Mouse (Mus musculus) liver, adult (tissue): ENCODE results near the gene Josd1.

Experiments
- GATA4 ChIP-seq: IDR thresholded peaks from 2 replicates; pipeline ENCODE4 v1.6.1; 2014; ENCODE audit warnings: mild to moderate bottlenecking, low read length; ENCODE audit not compliant: insufficient replicate concordance

Gene Josd1

DNA sequence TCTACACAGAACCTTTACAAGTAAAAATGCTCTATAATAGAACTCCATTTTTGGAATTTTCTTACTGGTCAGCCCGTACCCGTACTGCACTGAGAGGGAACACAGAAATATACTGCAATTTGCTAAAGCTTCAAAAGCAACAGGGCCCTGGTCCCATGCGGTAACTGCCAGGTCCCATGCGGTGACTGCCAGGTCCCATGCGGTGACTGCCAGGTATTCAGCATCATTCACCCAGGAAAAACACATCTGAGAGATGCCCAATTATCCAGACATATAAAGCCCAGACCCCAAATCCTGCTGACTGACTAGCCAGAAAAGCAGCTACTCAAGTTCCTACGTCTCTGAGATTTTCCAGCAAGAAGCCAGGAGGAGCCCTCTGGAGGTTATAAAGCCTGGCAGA, 3.1 kb downstream of the Josd1 start:
- no peak for TF ChIP-seq GATA4

GRCm38 (mm10) chr15:79683707-79684465, 3.8 kb downstream of the Josd1 start:
- TF ChIP-seq GATA4: no peak

DNA sequence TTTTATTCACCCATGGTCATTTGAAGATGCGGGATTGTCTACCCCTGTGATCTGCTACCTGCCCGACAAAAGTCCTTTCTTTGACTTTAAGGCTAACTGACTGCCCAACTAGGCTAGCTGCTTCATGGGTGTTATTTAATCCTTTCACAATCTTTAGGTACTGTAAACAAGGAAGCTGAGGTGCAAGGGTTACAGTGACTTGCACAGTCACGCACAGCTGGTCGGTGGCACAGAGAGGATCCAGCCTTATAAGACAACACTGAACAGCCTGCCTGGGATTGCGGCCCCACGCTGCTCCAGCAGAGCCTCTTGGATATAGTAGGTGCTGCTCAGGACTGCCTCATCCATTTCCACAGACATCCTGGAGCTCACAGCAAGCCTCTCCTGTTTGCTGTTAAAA, 4.6 kb downstream of the Josd1 start:
- no peak for TF ChIP-seq GATA4

DNA sequence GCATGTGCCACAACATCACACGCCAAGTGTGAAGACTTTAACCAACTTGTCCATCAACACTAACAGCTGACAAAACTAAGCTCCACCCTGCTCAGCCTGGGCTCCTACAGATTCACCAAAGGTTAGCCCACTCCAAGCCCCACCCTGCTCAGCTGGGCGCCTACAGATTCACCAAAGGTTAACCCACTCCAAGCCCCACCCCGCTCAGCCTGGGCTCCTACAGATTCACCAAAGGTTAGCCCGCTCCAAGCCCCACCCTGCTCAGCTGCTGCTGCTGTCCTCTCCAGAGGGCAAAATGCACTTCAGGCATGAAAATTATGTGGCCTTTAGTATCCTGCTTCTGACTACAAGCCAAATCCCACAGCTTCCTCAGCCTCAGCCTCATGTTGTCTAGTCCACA, 5.7 kb downstream of the Josd1 start:
- TF ChIP-seq GATA4: no peak

DNA sequence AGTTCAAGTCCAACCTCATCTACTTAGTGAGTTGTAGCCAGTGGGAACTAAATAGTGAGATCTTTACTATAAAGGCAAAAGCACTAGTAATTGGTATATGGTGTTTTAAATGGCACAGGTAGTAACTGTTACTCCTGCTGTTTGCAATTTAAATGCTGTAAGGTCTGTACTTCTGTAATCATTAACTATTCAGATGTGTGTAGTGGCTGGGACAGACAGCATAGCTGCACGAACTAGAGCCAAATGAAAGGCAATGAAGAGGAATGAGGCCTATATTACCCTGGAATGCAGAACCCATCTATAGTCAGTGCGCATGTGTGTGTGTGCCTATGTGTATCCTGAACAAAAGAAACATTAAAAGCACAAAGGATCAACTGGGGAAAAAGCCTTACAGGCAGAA, 9.8 kb downstream of the Josd1 start:
- no peak for TF ChIP-seq GATA4

GRCm38 (mm10) chr15:79670972-79671299, 16.8 kb downstream of the Josd1 start:
- TF ChIP-seq GATA4: no peak

DNA sequence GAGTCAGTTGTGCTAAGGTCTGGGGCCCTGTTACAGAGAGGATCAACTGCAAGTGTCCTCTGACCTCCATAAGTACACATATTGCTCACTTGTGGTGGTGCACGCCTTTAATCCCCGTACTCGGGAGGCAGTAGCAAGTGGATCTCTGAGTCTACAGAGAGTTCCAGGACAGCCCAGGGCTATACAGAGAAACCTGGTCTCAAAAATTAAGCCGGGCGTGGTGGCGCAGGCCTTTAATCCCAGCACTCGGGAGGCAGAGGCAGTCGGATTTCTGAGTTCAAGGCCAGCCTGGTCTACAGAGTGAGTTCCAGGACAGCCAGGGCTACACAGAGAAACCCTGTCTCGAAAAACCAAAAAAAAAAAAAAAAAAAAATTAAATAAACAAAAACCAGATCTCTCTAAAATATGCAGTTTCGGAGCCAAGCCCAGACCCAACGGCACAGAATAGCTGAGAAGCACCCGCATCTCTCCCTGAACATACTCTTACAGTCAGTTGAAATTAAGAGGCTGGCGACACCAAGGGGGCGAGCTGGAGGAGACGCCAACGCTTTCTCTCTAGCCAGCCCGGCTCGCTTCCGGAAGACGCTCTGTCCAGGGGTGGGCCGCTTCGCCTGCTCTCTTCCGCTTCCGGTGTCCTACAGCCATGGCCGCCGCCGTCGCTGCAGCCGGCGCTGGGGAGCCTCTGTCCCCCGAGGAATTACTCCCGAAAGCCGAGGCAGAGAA, 17.3 kb downstream of the Josd1 start, which contains the start of gene Tomm22:
TSS of gene Tomm22 (plus strand) at position 613 of the 723 bp plus-strand sequence.
- peak; percentile 62; the same call in 1 of the 2 replicates for TF ChIP-seq GATA4

DNA sequence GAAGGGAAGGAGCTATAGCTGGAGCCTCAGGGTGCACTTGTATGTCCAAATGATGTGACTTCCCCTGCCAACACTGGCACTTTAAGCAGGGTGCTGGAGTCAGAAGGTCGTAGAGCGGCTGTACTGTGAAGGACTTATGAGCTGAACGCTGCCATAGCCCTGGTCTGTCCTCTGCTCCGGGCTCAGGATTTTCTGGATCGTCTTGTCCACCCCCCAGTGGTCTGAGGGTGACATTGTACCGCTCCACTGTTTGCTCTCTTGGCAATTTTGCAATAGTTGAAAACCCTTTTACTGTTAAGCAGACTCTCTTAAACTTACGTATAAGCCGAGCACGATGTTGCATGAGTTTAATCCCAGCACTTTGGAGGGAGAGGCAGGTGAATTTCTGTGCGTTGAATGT, 18.5 kb downstream of the Josd1 start:
- no peak for TF ChIP-seq GATA4

DNA sequence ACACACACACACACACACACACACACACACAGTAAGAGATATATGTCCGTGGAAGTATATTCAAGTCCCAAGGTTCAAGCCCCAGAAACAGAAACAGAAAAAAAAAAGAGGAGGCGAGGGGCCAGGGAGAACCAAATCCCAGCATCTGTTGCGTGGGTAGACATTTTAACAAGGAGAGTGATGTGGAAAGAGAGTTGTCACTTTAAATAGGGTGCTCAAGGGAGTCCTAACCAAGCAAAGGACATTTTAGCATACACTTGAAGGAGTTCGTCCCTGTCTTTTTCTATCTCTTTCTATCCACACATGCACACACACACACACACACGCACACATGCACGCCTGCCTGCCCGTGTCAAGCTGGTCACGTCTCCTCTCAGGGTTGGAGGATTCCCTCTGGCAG, 23.1 kb downstream of the Josd1 start:
- no peak for TF ChIP-seq GATA4

GRCm38 (mm10) chr15:79661852-79662251, 25.9 kb downstream of the Josd1 start:
- no peak for TF ChIP-seq GATA4

DNA sequence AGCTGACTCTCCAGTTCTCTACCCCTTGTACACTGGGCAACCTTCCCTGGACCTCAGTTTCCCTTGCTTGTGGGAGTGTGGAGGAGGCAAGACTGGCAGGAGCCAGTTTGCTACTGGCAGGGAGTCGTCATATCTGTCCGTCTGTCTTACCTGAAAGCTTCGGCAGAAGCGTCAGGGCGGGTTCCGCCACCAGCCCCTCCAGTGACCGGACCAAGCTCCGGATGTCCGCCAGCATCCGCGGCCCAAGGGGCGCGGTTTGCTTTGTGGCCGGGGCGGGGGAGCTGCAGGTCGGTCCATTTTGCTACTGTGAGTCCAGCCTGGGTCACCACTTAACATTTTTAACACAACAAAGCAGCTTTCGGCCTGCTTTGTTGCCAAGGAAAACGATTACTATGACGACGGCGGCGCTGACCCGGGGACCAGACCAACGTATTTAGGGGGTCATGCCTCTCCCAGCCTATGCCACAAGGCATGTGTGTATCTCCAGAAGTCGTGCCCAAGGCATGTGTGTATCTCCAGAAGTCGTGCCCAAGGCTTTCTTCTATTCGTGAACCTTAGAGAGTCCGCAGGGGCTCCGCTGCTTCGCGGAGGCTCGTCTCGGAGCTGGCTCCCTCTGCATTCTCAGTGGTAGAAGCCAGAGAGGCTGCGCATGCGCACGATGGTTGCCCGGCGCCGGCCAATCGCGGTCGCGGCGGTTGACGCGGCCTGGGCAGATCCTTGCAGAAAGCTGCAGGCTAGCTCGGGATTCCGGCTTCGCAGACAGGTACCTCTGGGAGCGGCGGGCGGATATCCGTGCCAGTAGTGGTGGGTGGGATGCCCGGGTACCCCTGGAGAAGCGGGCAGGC, 29.0 kb downstream of the Josd1 start, which contains the start of the genes Fam227a and Cby1:
TSS of gene Fam227a (minus strand) at position 426 of the 845 bp plus-strand sequence.
TSS of gene Cby1 (plus strand) at position 669 of the 845 bp plus-strand sequence.
- TF ChIP-seq GATA4: peak; percentile 33; the same call in 1 of the 2 replicates

DNA sequence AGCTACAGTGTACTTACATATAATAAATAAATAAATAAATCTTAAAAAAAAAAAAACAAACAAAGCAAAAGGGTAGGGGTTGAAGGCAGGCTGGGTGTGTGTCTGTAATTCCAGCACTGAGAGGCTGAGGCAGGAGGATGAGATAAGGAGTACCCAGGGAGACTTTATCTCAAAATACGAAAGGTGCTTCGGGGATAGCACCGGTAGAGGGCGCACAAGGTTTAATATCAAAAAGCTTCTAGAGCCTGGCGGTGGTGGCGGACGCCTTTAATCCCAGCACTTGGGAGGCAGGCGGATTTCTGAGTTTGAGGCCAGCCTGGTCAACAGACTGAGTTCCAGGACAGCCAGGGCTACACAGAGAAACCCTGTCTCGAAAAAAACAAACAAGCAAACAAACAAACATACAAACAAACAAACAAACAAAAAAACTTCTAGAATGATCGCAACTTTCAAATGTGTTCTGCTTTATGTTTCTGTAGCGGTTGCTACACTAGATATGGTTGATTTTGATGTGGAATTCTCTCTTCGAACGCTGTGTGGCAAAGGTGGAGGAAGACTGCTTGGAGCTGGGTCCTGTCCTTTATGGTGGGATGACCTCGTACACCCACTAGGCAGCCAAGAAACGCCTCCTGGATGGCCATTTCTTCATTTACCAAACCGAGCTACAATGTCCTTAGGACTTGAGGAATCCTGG, 29.7 kb downstream of the Josd1 start:
- TF ChIP-seq GATA4: no peak; the same call in 1 of the 2 replicates

DNA sequence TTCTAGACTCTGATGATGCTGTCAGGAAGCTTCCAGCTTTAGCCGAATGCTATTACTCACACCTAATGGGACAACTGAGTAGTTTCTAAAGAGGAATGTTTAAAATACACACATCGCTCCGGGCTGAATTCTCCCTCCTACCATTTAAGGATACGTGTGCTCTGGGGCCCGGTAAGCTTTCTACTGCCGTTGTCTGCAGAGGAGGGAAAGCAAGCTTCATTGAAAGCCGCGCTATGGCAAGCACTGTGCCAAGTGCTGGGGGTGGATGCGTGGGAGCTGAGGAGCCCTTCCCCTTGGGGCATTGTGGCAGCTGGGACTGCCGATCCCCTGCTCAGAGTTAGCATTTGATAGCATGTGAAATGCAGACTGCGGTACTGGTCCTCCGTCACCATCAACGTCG, 31.3 kb downstream of the Josd1 start:
- no peak for TF ChIP-seq GATA4

DNA sequence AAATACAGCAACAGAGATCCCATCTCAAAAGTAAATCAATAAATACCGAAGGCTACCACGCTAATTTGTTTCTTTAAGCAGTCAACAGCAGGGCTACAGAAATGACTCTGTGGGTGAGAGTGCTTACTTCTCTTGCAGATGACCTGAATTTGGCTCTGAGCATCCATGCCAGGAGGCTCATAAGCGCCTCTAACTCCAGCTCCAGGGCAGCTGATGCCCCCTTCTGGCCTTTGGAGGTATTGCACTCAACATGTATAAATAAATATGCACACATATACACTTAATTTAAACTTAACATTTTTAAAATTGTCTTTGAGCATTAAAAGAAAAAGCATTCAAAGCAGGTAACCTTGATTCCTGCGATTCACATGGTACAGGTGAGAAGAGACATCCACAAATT, 36.2 kb downstream of the Josd1 start:
- TF ChIP-seq GATA4: no peak

DNA sequence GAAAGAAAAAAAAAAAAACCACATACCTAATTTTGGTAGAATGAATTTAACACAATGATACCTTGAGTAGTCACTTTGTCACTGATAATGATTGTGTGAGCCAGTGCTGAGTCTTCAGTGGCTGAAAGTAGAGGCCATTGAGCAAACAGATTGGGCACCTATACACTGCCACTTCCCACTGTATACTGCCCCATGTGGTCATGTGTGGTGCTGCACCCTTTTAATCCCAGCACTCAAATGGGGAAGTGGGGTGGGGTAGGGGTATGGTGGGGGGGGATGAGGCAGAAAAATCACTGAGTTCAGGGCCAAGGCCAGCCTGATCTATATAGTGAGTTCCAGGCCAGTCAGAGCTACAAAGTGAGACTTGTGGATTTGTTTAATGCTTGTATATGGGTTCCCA, 37.1 kb downstream of the Josd1 start:
- no peak for TF ChIP-seq GATA4

GRCm38 (mm10) chr15:79648130-79648529, 39.6 kb downstream of the Josd1 start:
- no peak for TF ChIP-seq GATA4
